Mouse (Mus musculus): ENCODE data around the gene Mogat2.

- TF ChIP-seq CTCF (IDR thresholded peaks at IDR 0.05; ENCODE audit: extremely low read depth, insufficient read length, insufficient replicate concordance, low read depth, low read length) (no peak), POLR2A (IDR thresholded peaks at IDR 0.05; ENCODE audit: low read depth, low read length) (no peak)
Observed at GRCm38 (mm10) chr7:99183751-99184150, 54.7 kb downstream of the Mogat2 start.
